Mouse (Mus musculus): ENCODE results near the gene Sall1.

GRCm38 (mm10) chr8:89041421-89042117 is 2.4 kb downstream of the Sall1 start:
- TF ChIP-seq CTCF (conservative IDR thresholded peaks at IDR 0.05; ENCODE audit: low read length) (no peak), NANOG (IDR thresholded peaks at IDR 0.05; ENCODE audit: borderline replicate concordance, low read length) (no peak), POU5F1 (IDR thresholded peaks at IDR 0.05; ENCODE audit: borderline replicate concordance, low read length) (no peak)
